Mouse (Mus musculus) liver, embryonic 13.5 days (tissue): ENCODE results near the gene Fam76a. TPM values are rescaled to one million over a fixed set of nuclear protein-coding genes. Genes with fewer than 3 reads are reported as not detected.

ENCODE experiments used
- ATAC-seq: fragments of 200-750 bp; cut with Nextera tagmentation; 2 replicates; pipeline ENCODE4 v1.8.0; 2017; ENCODE audit warnings: low read depth, mild to moderate bottlenecking, moderate number of reproducible peaks, moderate library complexity
- DNase-seq: peaks from one replicate; pipeline ENCODE4 v3.0.0; 2022
- H3K27ac ChIP-seq: fragments of 300-500 bp; sonication (generic); 2 replicates; pipeline ENCODE4 v1.5.1; 2015; ENCODE audit warnings: moderate library complexity, mild to moderate bottlenecking, inconsistent platforms
- H3K27me3 ChIP-seq: fragments of 300-500 bp; sonication (generic); 2 replicates; pipeline ENCODE4 v1.6.1; 2015; ENCODE audit warnings: mild to moderate bottlenecking, inconsistent platforms
- H3K36me3 ChIP-seq: fragments of 300-500 bp; sonication (generic); 2 replicates; pipeline ENCODE4 v1.6.1; 2015; ENCODE audit warnings: mild to moderate bottlenecking, inconsistent platforms
- H3K4me1 ChIP-seq: fragments of 300-500 bp; sonication (generic); replicated peaks from 2 replicates; pipeline ENCODE4 v1.6.1; 2015; ENCODE audit warnings: inconsistent platforms
- H3K4me2 ChIP-seq: fragments of 300-500 bp; sonication (generic); 2 replicates; pipeline ENCODE4 v1.6.1; 2015; ENCODE audit warnings: inconsistent platforms, mild to moderate bottlenecking, moderate library complexity
- H3K4me3 ChIP-seq: fragments of 300-500 bp; sonication (generic); replicated peaks from 2 replicates; pipeline ENCODE4 v1.5.1; 2015; ENCODE audit warnings: mild to moderate bottlenecking, inconsistent platforms
- H3K9ac ChIP-seq: fragments of 300-500 bp; sonication (generic); 2 replicates; pipeline ENCODE4 v1.6.1; 2015; ENCODE audit warnings: mild to moderate bottlenecking, inconsistent platforms
- H3K9me3 ChIP-seq: fragments of 300-500 bp; sonication (generic); replicated peaks from 2 replicates; pipeline ENCODE4 v1.6.1; 2016; ENCODE audit warnings: inconsistent platforms
- WGBS: fragments of 180-500 bp; shearing (Covaris S2); methylation state at CpG from one replicate; pipeline ENCODE4 v1.1.7; 2015; ENCODE audit not compliant: insufficient replicate concordance; 5-methylcytosine and 5-hydroxymethylcytosine counted together
- polyA plus RNA-seq: library from polyadenylated mRNA; unstranded; fragments of >200 nt; fragmentation: Nextera tagmentation; extraction: Ambion mirVana; gene quantifications from 2 replicates; pipeline ENCODE4 v1.2.1, GENCODE M21; 2015

Fam76a gene
- polyA plus RNA-seq, result 25.1 and 25.9 TPM in 2 replicates

DNA sequence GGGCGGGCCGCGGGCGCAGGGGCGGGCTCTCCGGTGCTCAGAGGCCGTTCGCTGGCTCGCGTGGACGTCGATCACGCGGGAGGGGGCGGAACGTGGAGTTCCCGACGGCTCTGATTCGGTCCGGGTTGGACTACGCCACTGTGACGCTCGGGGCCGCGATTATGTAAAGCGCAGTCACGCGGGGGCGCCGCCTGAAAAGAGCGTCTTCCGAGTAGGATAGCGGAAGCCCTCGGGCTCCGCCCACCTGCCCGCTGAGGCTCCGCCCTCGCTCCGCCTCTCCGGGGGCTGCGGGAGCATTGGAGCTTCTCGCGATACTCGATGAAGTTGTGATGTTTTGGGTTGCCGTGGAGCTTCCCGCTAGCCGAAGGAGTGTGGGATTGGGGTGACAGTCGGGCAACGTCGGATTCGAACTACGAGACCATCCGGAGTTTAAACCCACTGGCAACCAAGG, at the start of gene Fam76a:
Gene Fam76a, minus strand, starts transcription at position 1 of the 451 bp plus-strand sequence.
- peaks cover 18% of the 10 kb centered on the region for H3K36me3 ChIP-seq
- WGBS, result under 1% methylated on average over 53 of the region's 53 CpGs
- H3K4me1 ChIP-seq, result peaks cover 39% of the 10 kb centered on the region
- DNase-seq (peak; percentile 100), ATAC-seq (peak; percentile 96)
- peak within 1 kb of the TSS; percentile 96 for H3K9ac ChIP-seq
- H3K27me3 ChIP-seq, result 0 out of 2 replicates have a peak, but pooled peaks cover 2% of the 10 kb centered on the region
- H3K4me2 ChIP-seq, result peak within 1 kb of the TSS; percentile 85
- peak within 1 kb of the TSS; percentile 99 for H3K27ac ChIP-seq
- H3K9me3 ChIP-seq, result no peaks in the 10 kb centered on the region
- peak within 1 kb of the TSS; percentile 95 for H3K4me3 ChIP-seq

DNA sequence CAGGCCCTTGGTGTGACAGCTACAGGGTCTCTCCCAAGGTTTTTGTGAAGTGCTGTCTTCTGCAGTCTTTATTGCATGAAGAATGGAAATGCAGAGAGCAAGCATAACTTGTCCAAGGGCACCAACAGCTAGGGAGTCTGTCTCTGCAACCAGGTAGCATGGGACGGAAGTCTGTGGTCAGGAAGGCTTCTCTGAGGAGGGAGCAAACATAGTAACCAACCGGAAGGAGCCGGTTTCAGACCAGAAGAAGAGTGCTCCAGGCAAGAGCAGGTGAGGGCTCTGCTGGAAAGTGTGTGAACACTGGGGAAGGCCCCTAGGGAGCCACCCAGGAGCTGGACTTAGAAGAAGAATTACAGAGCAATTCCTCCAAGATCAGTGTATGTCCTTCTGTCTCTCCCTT, 49.7 kb upstream of the Fam76a start:
- no peaks in the 10 kb centered on the region for H3K36me3 ChIP-seq
- no peaks in the 10 kb centered on the region for H3K9me3 ChIP-seq
- H3K4me3 ChIP-seq, result no peak overlapping the region
- ATAC-seq (no peak), DNase-seq (no peak)
- H3K4me1 ChIP-seq, result peaks cover 28% of the 10 kb centered on the region
- H3K4me2 ChIP-seq, result no peak overlapping the region
- H3K9ac ChIP-seq, result no peak overlapping the region
- 31% methylated on average over 3 of the region's 3 CpGs for WGBS
- no peak overlapping the region for H3K27ac ChIP-seq
- H3K27me3 ChIP-seq, result peaks cover 59% of the 10 kb centered on the region

GRCm38 (mm10) chr4:132971601-132972000, 49.2 kb upstream of the Fam76a start:
- Histone ChIP-seq H3K4me3 (no peak overlapping the region), H3K9me3 (no peaks in the 10 kb centered on the region), H3K4me2 (no peak overlapping the region), H3K9ac (no peak overlapping the region), H3K27ac (no peak overlapping the region), H3K4me1 (peaks cover 28% of the 10 kb centered on the region), H3K27me3 (peaks cover 54% of the 10 kb centered on the region), H3K36me3 (no peaks in the 10 kb centered on the region)
- no peak for ATAC-seq
- no peak for DNase-seq
- WGBS, result 40% methylated on average over 6 of the region's 6 CpGs

DNA sequence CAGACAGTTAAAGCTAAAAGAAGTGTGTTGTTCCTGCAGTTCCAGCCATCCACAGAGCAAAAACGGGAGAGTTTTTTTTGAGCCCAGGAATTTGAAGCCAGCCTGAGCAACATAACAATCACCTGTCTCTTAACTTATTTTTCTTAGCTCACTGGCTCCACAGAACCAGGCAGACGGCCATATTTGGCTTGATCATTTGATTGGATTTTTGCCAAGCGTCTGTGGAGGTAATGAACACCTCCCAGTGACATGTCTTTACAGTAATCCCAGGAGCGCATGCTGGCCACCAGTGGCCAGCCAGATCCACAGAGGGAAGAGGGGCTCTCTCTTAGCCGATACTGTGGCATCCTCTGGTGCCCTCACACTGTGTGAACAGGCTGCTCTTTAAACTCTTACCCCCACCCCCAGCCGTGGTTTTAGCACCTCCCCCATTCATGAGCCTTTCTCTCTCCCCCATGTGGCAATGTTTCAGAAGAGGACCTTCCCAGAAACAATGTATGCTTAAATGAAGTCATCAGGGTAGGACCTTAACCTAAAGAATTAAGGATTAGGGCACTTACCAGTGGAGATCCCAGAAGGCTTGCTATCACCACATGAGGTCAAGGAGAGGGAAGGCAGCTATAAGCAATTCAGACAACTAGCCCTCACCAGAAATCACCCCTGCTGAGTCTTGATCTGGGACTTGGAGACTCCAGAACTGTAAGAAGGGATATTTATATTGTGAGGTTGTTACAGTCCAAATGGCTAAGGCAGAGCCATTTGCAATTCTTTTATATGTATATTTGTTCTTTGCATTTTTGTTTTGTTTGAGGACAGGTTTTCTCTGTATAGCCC, 46.0 kb upstream of the Fam76a start:
- no peak for ATAC-seq
- 46% methylated on average over 6 of the region's 6 CpGs for WGBS
- H3K27ac ChIP-seq, result no peak overlapping the region

GRCm38 (mm10) chr4:132964473-132964872, 42.1 kb upstream of the Fam76a start:
- WGBS, result 71% methylated on average over 5 of the region's 5 CpGs

More for the DNA sequence above, 46.0 kb upstream of the Fam76a start:
- Histone ChIP-seq H3K4me1 (peaks cover 14% of the 10 kb centered on the region), H3K4me2 (no peak overlapping the region), H3K9ac (no peak overlapping the region), H3K36me3 (no peaks in the 10 kb centered on the region), H3K27me3 (peaks cover 21% of the 10 kb centered on the region), H3K9me3 (no peaks in the 10 kb centered on the region), H3K4me3 (no peak overlapping the region)
- no peak for DNase-seq

GRCm38 (mm10) chr4:132964064-132964463, 41.7 kb upstream of the Fam76a start:
- H3K36me3 ChIP-seq, result no peaks in the 10 kb centered on the region
- H3K27ac ChIP-seq, result no peak overlapping the region
- no peak overlapping the region for H3K9ac ChIP-seq
- no peaks in the 10 kb centered on the region for H3K9me3 ChIP-seq
- 61% methylated on average over 3 of the region's 3 CpGs for WGBS
- DNase-seq (no peak), ATAC-seq (no peak)
- no peaks in the 10 kb centered on the region for H3K27me3 ChIP-seq
- H3K4me1 ChIP-seq, result peaks cover 33% of the 10 kb centered on the region
- H3K4me2 ChIP-seq, result no peak overlapping the region
- H3K4me3 ChIP-seq, result no peak overlapping the region

More at GRCm38 (mm10) chr4:132964473-132964872, 42.1 kb upstream of the Fam76a start:
- Histone ChIP-seq H3K4me1 (peaks cover 29% of the 10 kb centered on the region), H3K9ac (no peak overlapping the region), H3K4me2 (no peak overlapping the region), H3K27ac (no peak overlapping the region), H3K9me3 (no peaks in the 10 kb centered on the region), H3K36me3 (no peaks in the 10 kb centered on the region), H3K4me3 (no peak overlapping the region), H3K27me3 (no peaks in the 10 kb centered on the region)
- DNase-seq (no peak), ATAC-seq (no peak)

DNA sequence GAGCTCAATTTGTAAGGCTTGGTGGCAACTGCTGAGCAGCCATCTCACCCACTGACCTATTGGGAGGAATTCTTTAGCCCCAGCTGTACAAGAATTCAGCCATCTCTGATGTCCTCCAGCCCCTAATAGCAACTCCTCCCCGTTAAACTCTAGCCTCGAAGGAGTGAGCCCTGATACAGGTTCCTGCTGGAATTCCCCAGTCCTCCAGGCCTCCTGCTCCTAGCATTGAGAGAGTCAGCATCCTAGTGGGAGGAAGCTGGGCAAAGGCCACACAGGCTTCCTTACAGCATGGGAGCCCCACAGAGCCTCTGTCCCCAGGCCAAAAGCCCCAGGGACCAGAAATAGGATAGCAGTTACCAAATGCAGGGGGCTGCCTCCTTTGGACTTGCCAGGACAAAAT, 41.1 kb upstream of the Fam76a start:
- Histone ChIP-seq H3K9me3 (no peaks in the 10 kb centered on the region), H3K4me2 (no peak overlapping the region)
- 42% methylated on average over 2 of the region's 2 CpGs for WGBS

GRCm38 (mm10) chr4:132962628-132963027, 40.3 kb upstream of the Fam76a start:
- H3K27me3 ChIP-seq, result no peaks in the 10 kb centered on the region
- H3K4me2 ChIP-seq, result no peak overlapping the region
- H3K4me1 ChIP-seq, result peaks cover 33% of the 10 kb centered on the region
- WGBS, result 45% methylated on average over 4 of the region's 4 CpGs
- no peaks in the 10 kb centered on the region for H3K9me3 ChIP-seq
- DNase-seq (no peak), ATAC-seq (no peak)
- no peaks in the 10 kb centered on the region for H3K36me3 ChIP-seq
- H3K27ac ChIP-seq, result no peak overlapping the region
- no peak overlapping the region for H3K4me3 ChIP-seq
- H3K9ac ChIP-seq, result no peak overlapping the region

More for the DNA sequence above, 41.1 kb upstream of the Fam76a start:
- ATAC-seq, result no peak
- no peaks in the 10 kb centered on the region for H3K36me3 ChIP-seq
- H3K27me3 ChIP-seq, result no peaks in the 10 kb centered on the region
- H3K4me1 ChIP-seq, result peaks cover 36% of the 10 kb centered on the region
- H3K27ac ChIP-seq, result no peak overlapping the region
- no peak overlapping the region for H3K9ac ChIP-seq
- DNase-seq, result no peak
- H3K4me3 ChIP-seq, result no peak overlapping the region

- Histone ChIP-seq H3K4me1 (peaks cover 33% of the 10 kb centered on the region), H3K27ac (no peak overlapping the region), H3K36me3 (no peaks in the 10 kb centered on the region), H3K4me3 (no peak overlapping the region), H3K9ac (no peak overlapping the region), H3K9me3 (no peaks in the 10 kb centered on the region), H3K4me2 (no peak overlapping the region), H3K27me3 (no peaks in the 10 kb centered on the region)
- no peak for DNase-seq
- ATAC-seq, result no peak
- 65% methylated on average over 5 of the region's 5 CpGs for WGBS
Measured at GRCm38 (mm10) chr4:132961866-132962265, 39.5 kb upstream of the Fam76a start.

- H3K4me2 ChIP-seq, result no peak overlapping the region
- no peak for DNase-seq
- no peak for ATAC-seq
- H3K27ac ChIP-seq, result no peak overlapping the region
- H3K36me3 ChIP-seq, result no peaks in the 10 kb centered on the region
- WGBS, result 48% methylated on average over 13 of the region's 13 CpGs
- no peak overlapping the region for H3K9ac ChIP-seq
- no peaks in the 10 kb centered on the region for H3K9me3 ChIP-seq
- H3K4me3 ChIP-seq, result no peak overlapping the region
- H3K4me1 ChIP-seq, result peaks cover 33% of the 10 kb centered on the region
- H3K27me3 ChIP-seq, result no peaks in the 10 kb centered on the region
Measured at GRCm38 (mm10) chr4:132960864-132961639, 38.7 kb upstream of the Fam76a start.

GRCm38 (mm10) chr4:132960313-132960712, 38.0 kb upstream of the Fam76a start:
- no peak overlapping the region for H3K27ac ChIP-seq
- no peak overlapping the region for H3K4me3 ChIP-seq
- WGBS, result 64% methylated on average over 5 of the region's 5 CpGs
- no peak overlapping the region for H3K4me2 ChIP-seq
- no peaks in the 10 kb centered on the region for H3K9me3 ChIP-seq
- H3K9ac ChIP-seq, result no peak overlapping the region
- ATAC-seq (peak; percentile 33; the same call in 1 of the 2 replicates), DNase-seq (no peak)
- H3K4me1 ChIP-seq, result peaks cover 33% of the 10 kb centered on the region
- no peaks in the 10 kb centered on the region for H3K36me3 ChIP-seq
- no peaks in the 10 kb centered on the region for H3K27me3 ChIP-seq
